Mouse (Mus musculus) heart, adult 2 months (tissue): ENCODE data around the gene Colgalt1.

Source experiments
- CTCF ChIP-seq: fragments of 200-600 bp; IDR thresholded peaks from 2 replicates; pipeline ENCODE4 v1.8.1; 2022; ENCODE audit warnings: antibody characterized with exemption, mild to moderate bottlenecking, moderate library complexity
- POLR2A ChIP-seq: fragments of 200-500 bp; IDR thresholded peaks from 2 replicates; pipeline ENCODE4 v1.6.1; 2011; ENCODE audit warnings: mild to moderate bottlenecking, low read depth, low read length, control low read depth; ENCODE audit not compliant: insufficient read depth

DNA sequence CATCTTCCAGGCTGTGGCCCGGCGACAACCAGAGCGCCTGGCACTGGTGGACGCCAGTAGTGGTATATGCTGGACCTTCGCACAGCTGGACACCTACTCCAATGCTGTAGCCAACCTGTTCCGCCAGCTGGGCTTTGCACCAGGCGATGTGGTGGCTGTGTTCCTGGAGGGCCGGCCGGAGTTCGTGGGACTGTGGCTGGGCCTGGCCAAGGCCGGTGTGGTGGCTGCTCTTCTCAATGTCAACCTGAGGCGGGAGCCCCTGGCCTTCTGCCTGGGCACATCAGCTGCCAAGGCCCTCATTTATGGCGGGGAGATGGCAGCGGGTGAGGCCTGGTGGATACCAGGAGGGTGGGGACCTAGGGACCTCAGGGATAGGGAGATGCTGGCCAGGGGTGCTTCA is 31.3 kb upstream of the Colgalt1 start:
- TF ChIP-seq POLR2A, result no peak
- no peak for TF ChIP-seq CTCF
